Mouse (Mus musculus) lung, postnatal 0 days (tissue): ENCODE data around the gene Gabarap.

Source experiments
- CTCF ChIP-seq: IDR thresholded peaks from 2 replicates; pipeline ENCODE4 v1.5.1; 2016; ENCODE audit warnings: antibody characterized with exemption, mild to moderate bottlenecking
- EP300 ChIP-seq: IDR thresholded peaks from 2 replicates; pipeline ENCODE4 v1.6.1; 2016; ENCODE audit warnings: antibody characterized with exemption, mild to moderate bottlenecking, control low read depth

DNA sequence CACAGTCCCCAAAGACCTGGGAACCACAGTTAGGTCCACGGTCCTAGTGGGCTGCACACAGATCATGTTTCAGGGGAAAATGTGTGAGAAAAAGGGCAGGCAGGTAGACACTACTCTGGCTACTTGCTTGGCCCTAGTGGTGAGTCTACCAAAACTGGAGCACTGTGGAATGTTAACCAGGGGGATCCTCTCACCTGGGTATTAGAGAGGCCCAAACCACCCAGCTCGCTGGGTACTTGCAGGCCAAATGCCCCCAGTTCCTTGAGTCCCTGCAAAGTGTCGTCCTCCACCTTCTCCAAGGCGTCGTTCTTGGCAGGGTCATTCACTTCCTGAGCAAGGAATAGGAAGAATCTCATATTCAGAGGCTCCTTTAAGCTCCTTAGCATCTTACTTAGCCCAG is 23.1 kb downstream of the Gabarap start:
- TF ChIP-seq CTCF (no peak), EP300 (no peak)
